Mouse (Mus musculus) bone marrow, adult 2 months (tissue): ENCODE data around the gene Naxd. TPM values are rescaled to one million over a fixed set of nuclear protein-coding genes. Genes with fewer than 3 reads are reported as not detected.

Experiments used
- H3K27ac ChIP-seq: fragments of 200-500 bp; 2 replicates; pipeline ENCODE4 v1.5.1; 2012; ENCODE audit warnings: low read depth, mild to moderate bottlenecking, control low read depth, inconsistent platforms, low read length; ENCODE audit not compliant: control insufficient read depth, poor library complexity, insufficient read depth
- H3K4me1 ChIP-seq: fragments of 200-500 bp; 2 replicates; pipeline ENCODE4 v1.6.1; 2011; ENCODE audit warnings: low read length; ENCODE audit not compliant: control insufficient read depth, insufficient read depth
- H3K4me3 ChIP-seq: fragments of 200-500 bp; replicated peaks from 2 replicates; pipeline ENCODE3; 2011; ENCODE audit warnings: mild to moderate bottlenecking, low read depth, low read length, control low read depth; ENCODE audit not compliant: control insufficient read depth
- CTCF ChIP-seq: fragments of 200-500 bp; IDR thresholded peaks from 2 replicates; pipeline ENCODE4 v1.5.1; 2011; ENCODE audit warnings: low read length, control low read depth; ENCODE audit not compliant: control insufficient read depth, insufficient read depth
- POLR2A ChIP-seq: fragments of 200-500 bp; IDR thresholded peaks from 2 replicates; pipeline ENCODE4 v1.6.1; 2011; ENCODE audit warnings: low read depth, mild to moderate bottlenecking, control low read depth, low read length, borderline replicate concordance; ENCODE audit not compliant: control insufficient read depth
- WGBS: fragments of 180-500 bp; shearing (Covaris S2); methylation state at CpG from one replicate; pipeline ENCODE4 v1.1.7; 2018; 5-methylcytosine and 5-hydroxymethylcytosine counted together
- polyA plus RNA-seq: library from polyadenylated mRNA; stranded (reverse); fragments of >200 nt; gene quantifications from 2 replicates; pipeline ENCODE4 v1.2.4, GENCODE M21; 2011; ENCODE audit warnings: low replicate concordance; ENCODE audit not compliant: missing spikeins, insufficient read depth, insufficient read length

Gene Naxd
- polyA plus RNA-seq, 1 experiment, result 74.0 TPM

DNA sequence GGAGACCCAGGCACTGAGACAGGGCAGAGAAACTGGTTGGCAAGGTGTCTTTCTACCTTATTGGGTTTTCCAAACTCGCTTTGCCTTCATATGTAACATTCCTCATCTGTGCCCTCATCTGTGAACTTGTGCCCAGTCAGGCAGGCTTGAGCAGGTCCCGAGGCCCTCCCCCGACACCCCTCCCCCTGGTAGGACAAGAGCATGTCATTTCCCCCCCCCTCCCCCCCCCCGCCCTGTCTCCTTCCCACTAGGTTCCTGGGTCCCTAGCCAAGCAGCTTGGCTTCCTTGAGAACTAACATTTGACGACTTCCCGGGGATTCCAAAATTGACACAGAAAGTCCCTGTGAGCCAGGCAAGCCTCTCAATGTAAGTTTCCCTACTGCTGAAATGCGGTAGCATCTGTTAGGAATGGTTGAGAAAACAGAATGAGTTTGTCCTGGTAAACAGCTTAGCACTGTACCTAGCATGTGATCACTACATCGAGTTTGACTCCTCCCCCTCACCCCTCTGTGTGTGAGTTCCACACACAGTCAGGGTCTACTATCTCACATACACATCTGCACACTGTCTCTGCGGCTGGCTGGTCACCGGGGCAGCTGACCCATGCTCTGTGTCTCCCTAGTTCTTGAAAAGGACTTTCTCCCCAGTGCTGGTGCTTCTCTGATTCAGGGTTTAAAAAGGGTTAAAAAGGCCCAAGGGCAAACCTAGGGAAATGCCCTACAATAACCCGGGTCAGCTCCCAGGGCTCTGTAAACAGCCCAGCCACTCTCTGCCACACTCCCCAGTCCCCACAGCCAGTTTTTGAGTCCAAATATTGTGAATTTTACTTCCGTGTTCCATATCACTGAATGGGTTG is 39.1 kb upstream of the Naxd start:
- whole genome bisulfite sequencing, result 63% methylated on average over 12 of the region's 12 CpGs
- H3K4me1 ChIP-seq, result peaks cover 4% of the 10 kb centered on the region; the same call in 1 of the 2 replicates
- no peak for TF ChIP-seq POLR2A

GRCm38 (mm10) chr8:11459016-11459415 is 38.3 kb upstream of the Naxd start:
- TF ChIP-seq CTCF, result no peak
- TF ChIP-seq POLR2A, result no peak
- H3K27ac ChIP-seq, result no peak overlapping the region
- H3K4me3 ChIP-seq, result no peak overlapping the region
- 78% methylated on average over 5 of the region's 5 CpGs for WGBS
- H3K4me1 ChIP-seq, result peaks cover 7% of the 10 kb centered on the region; the same call in 1 of the 2 replicates

More for the DNA sequence above, 39.1 kb upstream of the Naxd start:
- no peak overlapping the region for H3K4me3 ChIP-seq
- H3K27ac ChIP-seq, result no peak overlapping the region

DNA sequence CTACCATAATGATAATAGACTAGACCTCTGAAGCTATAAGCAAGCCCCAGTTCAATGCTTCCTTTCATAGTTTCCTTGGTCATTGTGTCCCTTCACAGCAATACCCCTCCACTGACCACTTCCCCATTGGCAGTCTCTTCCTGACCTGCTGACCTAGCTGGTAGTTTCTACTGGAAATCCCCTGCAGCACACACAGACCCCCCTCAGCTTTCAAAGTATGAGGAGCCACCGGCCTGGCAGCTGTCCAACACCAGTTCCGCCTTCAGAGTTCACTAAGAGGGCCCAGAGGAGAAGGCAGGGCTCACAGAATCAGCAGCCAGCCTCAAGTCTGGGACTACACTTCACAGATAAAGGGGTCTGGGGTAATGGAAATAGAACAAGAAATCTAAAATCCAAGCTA is 36.4 kb upstream of the Naxd start:
- Histone ChIP-seq H3K4me1 (peaks cover 12% of the 10 kb centered on the region; the same call in 1 of the 2 replicates), H3K27ac (no peak overlapping the region), H3K4me3 (no peak overlapping the region)
- WGBS, result 11% methylated on average over 2 of the region's 2 CpGs
- no peak for TF ChIP-seq CTCF
- no peak for TF ChIP-seq POLR2A

DNA sequence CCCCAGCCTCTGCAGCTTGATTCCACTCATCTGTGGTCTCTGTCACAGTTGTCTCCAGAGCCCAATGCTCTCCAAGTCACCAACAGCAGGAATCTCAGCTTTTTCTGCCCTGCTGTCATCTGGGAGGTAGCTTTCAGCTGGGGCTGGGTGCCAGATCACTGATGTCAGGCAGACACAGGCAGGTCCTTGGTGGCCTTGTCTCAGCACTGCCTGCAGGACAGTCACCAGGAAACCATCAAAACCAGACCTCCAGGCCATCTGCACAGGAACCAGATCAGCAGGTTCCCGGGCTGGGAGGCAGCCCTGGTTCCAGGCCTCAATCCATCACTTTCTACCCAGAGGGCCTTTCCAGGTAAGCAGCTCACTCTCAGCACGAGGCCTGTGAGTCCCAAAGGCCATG is 35.5 kb upstream of the Naxd start:
- no peak overlapping the region for H3K27ac ChIP-seq

GRCm38 (mm10) chr8:11462641-11463040 is 34.7 kb upstream of the Naxd start:
- WGBS, result 87% methylated on average over 4 of the region's 4 CpGs
- Histone ChIP-seq H3K4me3 (no peak overlapping the region), H3K4me1 (peaks cover 12% of the 10 kb centered on the region; the same call in 1 of the 2 replicates), H3K27ac (no peak overlapping the region)
- TF ChIP-seq POLR2A (no peak), CTCF (no peak)

More for the DNA sequence above, 35.5 kb upstream of the Naxd start:
- WGBS, result 50% methylated on average over 2 of the region's 2 CpGs
- TF ChIP-seq CTCF (no peak), POLR2A (no peak)
- peaks cover 12% of the 10 kb centered on the region; the same call in 1 of the 2 replicates for H3K4me1 ChIP-seq
- no peak overlapping the region for H3K4me3 ChIP-seq

GRCm38 (mm10) chr8:11463541-11463888 is 33.8 kb upstream of the Naxd start:
- TF ChIP-seq POLR2A (no peak), CTCF (no peak)
- peaks cover 12% of the 10 kb centered on the region; the same call in 1 of the 2 replicates for H3K4me1 ChIP-seq
- H3K4me3 ChIP-seq, result no peak overlapping the region
- H3K27ac ChIP-seq, result peak overlapping the region; percentile 50
- 43% methylated on average over 2 of the region's 2 CpGs for WGBS

GRCm38 (mm10) chr8:11463889-11464706 is 33.2 kb upstream of the Naxd start:
- peaks cover 12% of the 10 kb centered on the region; the same call in 1 of the 2 replicates for H3K4me1 ChIP-seq
- no peak overlapping the region for H3K4me3 ChIP-seq
- WGBS, result 14% methylated on average over 12 of the region's 12 CpGs
- TF ChIP-seq CTCF, result no peak
- no peak for TF ChIP-seq POLR2A
- peak overlapping the region; percentile 57 for H3K27ac ChIP-seq

- TF ChIP-seq CTCF (no peak), POLR2A (no peak)
- WGBS, result 43% methylated on average over 3 of the region's 3 CpGs
- no peak overlapping the region for H3K4me3 ChIP-seq
- peak overlapping the region; percentile 57 for H3K27ac ChIP-seq
- H3K4me1 ChIP-seq, result peaks cover 12% of the 10 kb centered on the region; the same call in 1 of the 2 replicates
Observed at GRCm38 (mm10) chr8:11464707-11464964, 32.7 kb upstream of the Naxd start.
